Mouse (Mus musculus) megakaryocyte progenitor cell, adult 5-6 weeks (primary cell): ENCODE data around the gene Slc22a28. TPM values are rescaled to one million over a fixed set of nuclear protein-coding genes. Genes with fewer than 3 reads are reported as not detected.
A peak's percentile ranks its signal among the peaks of the same experiment; 100 is the strongest.
"Not testable (repeated sequence)": the region's sequence is repeated elsewhere in the genome, so short reads cannot be mapped to it uniquely, and the experiment has no call there.

ENCODE experiments used
- ATAC-seq: replicated peaks from 2 replicates; pipeline ENCODE4 v1.8.0; 2016; ENCODE audit warnings: mild to moderate bottlenecking, moderate TSS enrichment, inconsistent platforms; ENCODE audit not compliant: poor library complexity
- total RNA-seq, 2 experiments: library from RNA; stranded (forward) in 1 of 2; stranded (reverse) in 1 of 2; fragments of 157-497, 149-512 nt in 1 of 2; fragments of 200-1000 nt in 1 of 2; gene quantifications; 2 replicates each; pipeline versions ENCODE4 v1.2.3 to v1.2.4; 2015 to 2017

The Slc22a28 gene
- total RNA-seq (2015): not detected in 2 replicates
- not detected in 2 replicates for total RNA-seq (2017)

DNA sequence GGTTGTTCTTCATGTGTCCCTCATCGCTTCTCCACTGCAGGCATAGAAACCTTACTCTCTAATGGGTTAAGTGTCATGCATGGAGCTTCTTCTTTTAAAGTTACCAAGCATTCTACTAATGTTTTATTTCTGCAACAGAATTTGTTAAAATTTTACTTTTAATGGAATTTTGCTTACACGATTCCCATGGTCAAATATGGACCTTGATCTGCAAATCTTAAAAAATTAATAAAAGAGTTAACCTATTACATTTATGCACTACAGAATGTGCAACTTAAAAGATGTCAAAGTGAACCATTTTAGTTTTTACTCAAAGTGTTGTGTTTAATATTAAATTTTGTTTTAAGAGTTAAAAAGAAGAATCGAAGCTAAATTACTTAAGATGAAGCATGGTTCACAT, at the start of gene Slc22a28:
Slc22a28 (minus strand) TSS at position 102 of the 400 bp plus-strand sequence.
- not testable (repeated sequence) for ATAC-seq

DNA sequence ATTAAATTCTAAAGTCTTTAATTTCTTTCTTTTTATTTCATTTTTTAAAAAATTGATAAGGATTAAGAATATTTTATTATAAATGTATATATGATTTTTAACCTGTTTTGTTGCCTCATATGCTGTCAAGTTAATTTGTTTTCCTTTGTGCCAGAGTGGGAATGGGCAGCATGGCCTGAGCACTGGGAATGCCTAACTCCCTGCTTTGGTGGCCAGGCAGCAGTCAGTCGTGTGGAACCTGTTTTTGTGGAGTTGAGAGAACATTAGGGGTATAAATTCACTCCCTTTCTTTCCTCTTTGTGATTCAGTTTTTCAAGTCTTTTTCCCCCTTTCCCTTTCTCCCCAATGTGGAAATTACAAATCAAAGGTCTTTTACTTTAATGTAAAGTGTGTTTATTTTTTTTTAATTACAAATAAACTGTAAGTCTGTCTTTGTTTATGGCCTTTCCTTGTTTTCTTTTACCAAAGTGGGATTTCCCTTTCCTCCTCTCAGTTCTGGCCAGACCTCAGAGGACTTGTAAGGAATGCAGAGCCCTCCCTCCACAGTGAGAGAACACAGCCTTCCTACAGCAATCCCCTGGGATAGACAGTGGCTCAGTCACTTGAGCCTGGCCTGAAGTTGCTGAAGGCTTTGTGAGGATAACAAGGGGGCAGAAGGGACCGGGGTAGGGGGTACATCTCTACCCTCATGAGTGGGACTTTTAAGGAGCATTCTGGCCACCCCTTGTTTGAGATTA, 17.2 kb upstream of the Slc22a28 start:
- ATAC-seq: no peak

DNA sequence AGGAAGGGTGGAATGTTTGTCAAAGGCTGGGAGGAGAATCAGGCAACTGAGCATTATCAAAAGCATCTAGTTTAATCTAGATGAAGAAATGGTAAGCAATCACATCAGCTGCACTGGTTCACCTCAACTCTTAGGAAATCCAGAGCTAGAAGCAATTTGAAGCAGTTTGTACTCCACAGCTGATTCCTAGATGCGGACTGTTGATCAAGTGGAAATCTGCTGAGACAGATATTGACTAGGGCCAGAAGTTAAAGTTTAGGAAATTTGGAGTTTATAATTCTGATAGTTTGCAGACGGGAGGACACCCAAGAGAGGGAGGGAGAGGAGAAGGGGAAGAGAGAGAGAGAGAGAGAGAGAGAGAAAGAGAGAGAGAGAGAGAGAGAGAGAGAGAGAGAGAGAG, 10.9 kb upstream of the Slc22a28 start:
- not testable (repeated sequence) for ATAC-seq

DNA sequence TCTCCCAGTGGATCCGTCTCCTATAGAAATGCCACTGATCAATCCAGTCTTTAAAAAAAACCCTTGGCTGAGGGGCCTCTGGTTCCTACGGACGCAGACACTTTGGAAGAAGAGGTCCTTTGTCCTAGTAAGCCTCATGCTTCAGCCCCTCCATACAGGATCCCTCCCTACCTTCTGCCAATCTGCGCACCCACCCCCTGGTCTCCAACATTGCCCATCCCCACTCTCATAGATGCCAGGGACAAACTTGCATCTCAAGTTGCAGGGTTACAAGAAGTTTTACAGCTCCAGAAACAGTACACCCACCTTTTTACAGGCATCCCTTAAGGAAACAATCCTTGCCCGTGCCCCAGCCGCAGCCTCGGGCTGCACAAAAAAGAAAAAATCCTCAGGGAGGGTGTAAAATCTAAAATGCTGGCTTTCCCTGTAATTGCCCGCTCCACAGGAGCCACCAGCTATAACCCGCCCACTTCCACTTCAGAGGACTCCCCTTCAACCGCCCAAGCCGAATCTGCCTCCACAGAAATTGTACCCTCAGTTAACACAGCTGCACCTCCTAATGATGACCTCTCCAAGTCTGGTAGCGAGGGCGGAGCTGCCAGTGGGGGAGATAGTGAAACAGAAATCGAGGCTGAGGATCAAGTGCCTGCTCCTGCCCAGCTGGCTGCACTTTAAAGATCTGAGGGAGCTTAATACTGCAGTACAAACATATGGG, 2.5 kb upstream of the Slc22a28 start:
- ATAC-seq: not testable (repeated sequence)

DNA sequence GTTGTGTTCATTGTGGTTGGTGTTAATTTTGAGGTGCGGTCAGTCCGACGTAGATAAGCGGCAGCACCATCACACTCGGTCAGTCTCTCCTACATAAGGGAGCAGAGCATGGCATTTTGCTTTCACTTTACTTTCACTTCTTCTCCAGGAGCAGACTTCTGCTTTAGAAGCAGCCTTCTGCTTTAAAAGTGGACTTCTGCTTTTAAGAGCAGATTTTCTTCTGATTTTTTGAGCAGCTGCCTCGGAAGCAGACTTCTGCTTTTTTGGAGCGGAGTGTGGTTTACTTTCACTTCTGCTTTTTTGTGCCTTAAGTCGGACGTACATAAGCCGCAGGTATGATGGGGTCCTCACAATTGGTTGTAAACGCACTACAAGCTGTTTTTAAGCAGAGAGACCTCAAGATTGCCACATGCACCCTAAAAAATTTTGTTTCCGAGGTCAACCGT, 111.9 kb downstream of the Slc22a28 start:
- ATAC-seq: peak; percentile 93

DNA sequence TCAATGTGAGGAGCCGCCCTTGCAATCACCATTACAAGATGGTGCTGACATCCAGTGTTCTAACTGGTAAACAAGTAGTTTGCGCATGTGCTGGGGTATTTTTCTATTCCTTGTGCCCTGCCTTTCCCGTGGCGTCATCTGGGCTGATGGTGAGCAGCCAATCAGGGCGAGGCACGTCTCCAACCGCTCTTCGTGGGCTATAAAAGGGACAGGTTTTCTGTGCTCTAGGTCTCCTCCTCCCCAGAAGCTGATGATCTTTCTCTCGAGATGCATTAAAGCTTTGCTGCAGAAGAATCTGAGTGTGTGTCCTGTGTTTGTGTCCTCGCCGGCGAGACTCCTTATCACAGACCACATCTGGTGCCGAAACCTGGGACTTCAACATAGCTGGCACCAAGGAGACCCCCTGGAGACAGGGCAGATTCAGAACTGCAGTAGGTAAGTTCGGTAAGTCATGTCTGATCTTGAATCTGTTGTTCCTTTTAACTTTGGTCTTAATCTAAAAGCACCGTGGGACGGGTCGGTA, 112.4 kb downstream of the Slc22a28 start:
- ATAC-seq: not testable (repeated sequence)

DNA sequence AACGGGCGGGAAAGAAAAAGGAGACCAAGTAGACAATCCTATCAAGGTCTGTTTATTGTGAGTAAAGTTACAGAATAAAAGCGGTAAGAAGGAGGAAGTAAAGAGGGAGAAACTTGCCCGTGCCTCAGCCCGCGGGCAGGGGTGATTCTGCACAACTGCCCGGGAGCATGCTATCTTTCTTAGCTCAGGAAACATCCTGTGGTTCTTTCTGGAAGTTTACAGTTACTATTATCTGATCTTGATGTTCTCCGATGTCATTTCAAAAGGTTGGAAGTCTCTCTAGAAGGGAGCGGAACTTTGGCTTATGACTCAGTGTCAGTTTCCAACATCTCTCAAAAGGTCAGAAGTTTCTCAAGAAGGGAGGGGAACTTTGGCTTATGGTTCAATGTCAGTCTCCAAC, 113.2 kb downstream of the Slc22a28 start:
- not testable (repeated sequence) for ATAC-seq

Other genes starting within 250 kb of the Slc22a28 start
- gene Slc22a27, start 166.0 kb downstream of the Slc22a28 start, total RNA-seq (2015): not detected in 2 replicates
- gene Slc22a27, start 166.0 kb downstream of the Slc22a28 start, total RNA-seq (2017): not detected in 2 replicates
- not detected in 2 replicates for gene Slc22a29, start 86.9 kb upstream of the Slc22a28 start, total RNA-seq (2015)
- not detected in 2 replicates for gene Slc22a29, start 86.9 kb upstream of the Slc22a28 start, total RNA-seq (2017)